Mouse (Mus musculus) C2C12 (cell line): ENCODE results near the gene Mettl14.

ENCODE experiments used
- CEBPB ChIP-seq: IDR thresholded peaks from one replicate; pipeline ENCODE4 v1.6.1; 2011; ENCODE audit warnings: low read depth, mild to moderate bottlenecking, control low read depth, moderate library complexity
- CTCF ChIP-seq: IDR thresholded peaks from one replicate; pipeline ENCODE4 v1.5.1; 2011; ENCODE audit not compliant: control insufficient read depth, insufficient read depth, insufficient read length
- FOSL1 ChIP-seq: IDR thresholded peaks from one replicate; pipeline ENCODE4 v1.8.0; 2011; ENCODE audit warnings: mild to moderate bottlenecking, low read length; ENCODE audit not compliant: poor library complexity, insufficient read depth, severe bottlenecking
- MAX ChIP-seq: IDR thresholded peaks from one replicate; pipeline ENCODE4 v1.6.1; 2011; ENCODE audit warnings: mild to moderate bottlenecking, control low read depth
- MYOD1 ChIP-seq: IDR thresholded peaks from one replicate; pipeline ENCODE4 v1.6.1; 2011; ENCODE audit warnings: low read depth; ENCODE audit not compliant: control insufficient read depth, insufficient read length
- MYOG ChIP-seq: IDR thresholded peaks from one replicate; pipeline ENCODE4 v1.6.1; 2011; ENCODE audit not compliant: control insufficient read depth, insufficient read length; ENCODE audit errors: extremely low read depth
- USF1 ChIP-seq: IDR thresholded peaks from one replicate; pipeline ENCODE4 v1.6.1; 2011; ENCODE audit warnings: low read depth, mild to moderate bottlenecking, control low read depth, moderate library complexity

- no peak for TF ChIP-seq CTCF
- TF ChIP-seq MYOD1: no peak
- no peak for TF ChIP-seq CEBPB
- TF ChIP-seq USF1: no peak
- TF ChIP-seq MAX: no peak
- TF ChIP-seq MYOG: no peak
- no peak for TF ChIP-seq FOSL1
Measured at GRCm38 (mm10) chr3:123353183-123353582, 32.7 kb downstream of the Mettl14 start.
